Mouse (Mus musculus) midbrain, embryonic 12.5 days (tissue): ENCODE measurements around the gene Zfp575. TPM values are rescaled to one million over a fixed set of nuclear protein-coding genes. Genes with fewer than 3 reads are reported as not detected.

Experiments
- ATAC-seq: fragments of 200-750 bp; cut with Nextera tagmentation; 2 replicates; pipeline ENCODE4 v1.8.0; 2017; ENCODE audit warnings: low read depth, moderate TSS enrichment, moderate library complexity; ENCODE audit not compliant: low FRiP score
- H3K27ac ChIP-seq: fragments of 300-500 bp; sonication (generic); replicated peaks from 2 replicates; pipeline ENCODE4 v1.5.1; 2016; ENCODE audit warnings: mild to moderate bottlenecking
- H3K27me3 ChIP-seq: fragments of 300-500 bp; sonication (generic); 2 replicates; pipeline ENCODE4 v1.6.1; 2016; ENCODE audit warnings: mild to moderate bottlenecking
- H3K36me3 ChIP-seq: fragments of 300-500 bp; sonication (generic); 2 replicates; pipeline ENCODE4 v1.6.1; 2016
- H3K4me1 ChIP-seq: fragments of 300-500 bp; sonication (generic); 2 replicates; pipeline ENCODE4 v1.6.1; 2016
- H3K4me2 ChIP-seq: fragments of 300-500 bp; sonication (generic); replicated peaks from 2 replicates; pipeline ENCODE4 v1.6.1; 2016; ENCODE audit warnings: mild to moderate bottlenecking, moderate library complexity
- H3K4me3 ChIP-seq: fragments of 300-500 bp; sonication (generic); 2 replicates; pipeline ENCODE4 v1.5.1; 2016; ENCODE audit warnings: mild to moderate bottlenecking
- H3K9ac ChIP-seq: fragments of 300-500 bp; sonication (generic); replicated peaks from 2 replicates; pipeline ENCODE4 v1.6.1; 2016; ENCODE audit warnings: mild to moderate bottlenecking, moderate library complexity
- H3K9me3 ChIP-seq: fragments of 300-500 bp; sonication (generic); 2 replicates; pipeline ENCODE4 v1.6.1; 2016; ENCODE audit warnings: mild to moderate bottlenecking
- WGBS: fragments of 180-500 bp; shearing (Covaris S2); methylation state at CpG from one replicate; pipeline ENCODE4 v1.1.7; 2016; 5-methylcytosine and 5-hydroxymethylcytosine counted together
- polyA plus RNA-seq: library from polyadenylated mRNA; unstranded; fragments of >200 nt; fragmentation: Nextera tagmentation; extraction: Ambion mirVana; gene quantifications from 2 replicates; pipeline ENCODE4 v1.2.1, GENCODE M21; 2016

Zfp575 gene
- polyA plus RNA-seq, 1 experiment from 2014 or later: 3.7 TPM

DNA sequence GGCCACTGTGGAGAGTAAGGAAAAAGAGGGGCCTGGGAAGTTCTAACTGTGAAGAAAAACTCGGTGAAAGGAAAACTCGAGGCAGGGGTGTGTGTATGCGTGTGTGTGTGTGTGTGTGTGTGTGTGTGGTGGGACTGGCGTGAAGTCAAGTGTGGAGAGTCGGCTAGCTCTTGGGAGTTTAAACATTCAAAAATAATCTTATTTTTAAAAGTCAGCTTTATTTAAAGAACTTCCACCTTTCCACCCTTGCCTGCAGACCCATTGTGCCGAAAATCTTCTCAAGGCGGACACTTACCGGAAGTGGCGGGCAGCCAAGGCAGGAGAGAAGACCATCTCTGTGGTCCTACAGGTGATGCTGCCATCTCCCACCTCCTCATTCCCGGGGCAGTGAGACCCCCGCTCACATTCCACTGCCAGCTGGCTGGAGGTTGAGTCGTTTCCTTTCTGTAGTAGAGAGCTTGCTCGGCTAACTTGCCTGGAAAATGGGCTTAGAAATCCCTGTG is 39.9 kb downstream of the Zfp575 start:
- 29% methylated on average over 13 of the region's 13 CpGs for WGBS
- peak overlapping the region; percentile 73 for H3K4me2 ChIP-seq
- peak overlapping the region; percentile 36; the same call in 1 of the 2 replicates for H3K27ac ChIP-seq
- H3K9ac ChIP-seq: peak overlapping the region; percentile 79
- ATAC-seq: no peak
- H3K9me3 ChIP-seq: no peaks in the 10 kb centered on the region
- peaks cover 17% of the 10 kb centered on the region for H3K4me1 ChIP-seq
- H3K27me3 ChIP-seq: no peaks in the 10 kb centered on the region
- peaks cover 34% of the 10 kb centered on the region for H3K36me3 ChIP-seq
- H3K4me3 ChIP-seq: peak overlapping the region; percentile 67

DNA sequence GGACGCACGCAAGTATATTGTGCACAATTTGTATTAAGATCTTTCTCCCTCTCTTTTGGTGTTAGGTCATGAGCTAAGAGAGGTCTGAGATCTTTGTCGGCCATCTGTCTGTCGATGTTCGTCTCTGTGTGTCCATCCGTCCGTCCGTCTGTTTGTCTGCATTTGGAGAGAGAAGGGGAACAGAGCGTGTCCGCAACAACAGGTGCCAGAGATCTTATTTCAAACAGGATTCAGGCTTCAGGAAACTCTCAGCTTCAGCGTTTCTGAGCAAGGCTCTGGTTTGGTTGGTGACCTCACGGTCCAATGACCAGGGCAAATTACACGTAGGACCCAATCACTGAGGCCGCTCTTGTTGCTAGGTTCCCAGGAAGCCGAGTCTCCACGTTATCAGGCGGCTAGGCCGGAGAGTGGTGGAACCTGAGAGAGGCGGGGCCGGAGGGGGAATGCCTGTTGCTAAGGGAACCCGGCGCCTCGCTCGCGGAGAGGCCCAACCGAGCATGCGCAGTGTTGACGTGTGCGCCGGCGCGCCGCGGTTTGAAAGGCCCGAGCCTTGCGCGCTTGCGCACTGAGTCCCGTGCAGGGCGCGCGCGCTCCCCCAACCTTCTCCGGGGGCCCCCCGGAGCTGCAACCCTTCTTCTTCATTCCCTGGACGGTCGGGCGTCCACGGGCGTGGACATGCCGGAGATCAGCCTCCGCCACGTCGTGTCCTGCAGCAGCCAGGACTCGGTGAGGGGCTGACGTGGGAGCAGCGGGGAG is 40.6 kb downstream of the Zfp575 start:
- H3K36me3 ChIP-seq: peaks cover 26% of the 10 kb centered on the region
- peaks cover 17% of the 10 kb centered on the region for H3K4me1 ChIP-seq
- H3K9ac ChIP-seq: peak overlapping the region; percentile 79
- WGBS: under 1% methylated on average over 57 of the region's 57 CpGs
- H3K4me2 ChIP-seq: peak overlapping the region; percentile 73
- peak overlapping the region; percentile 67 for H3K4me3 ChIP-seq
- no peaks in the 10 kb centered on the region for H3K27me3 ChIP-seq
- H3K27ac ChIP-seq: peak overlapping the region; percentile 50
- peak; percentile 97 for ATAC-seq
- H3K9me3 ChIP-seq: no peaks in the 10 kb centered on the region

DNA sequence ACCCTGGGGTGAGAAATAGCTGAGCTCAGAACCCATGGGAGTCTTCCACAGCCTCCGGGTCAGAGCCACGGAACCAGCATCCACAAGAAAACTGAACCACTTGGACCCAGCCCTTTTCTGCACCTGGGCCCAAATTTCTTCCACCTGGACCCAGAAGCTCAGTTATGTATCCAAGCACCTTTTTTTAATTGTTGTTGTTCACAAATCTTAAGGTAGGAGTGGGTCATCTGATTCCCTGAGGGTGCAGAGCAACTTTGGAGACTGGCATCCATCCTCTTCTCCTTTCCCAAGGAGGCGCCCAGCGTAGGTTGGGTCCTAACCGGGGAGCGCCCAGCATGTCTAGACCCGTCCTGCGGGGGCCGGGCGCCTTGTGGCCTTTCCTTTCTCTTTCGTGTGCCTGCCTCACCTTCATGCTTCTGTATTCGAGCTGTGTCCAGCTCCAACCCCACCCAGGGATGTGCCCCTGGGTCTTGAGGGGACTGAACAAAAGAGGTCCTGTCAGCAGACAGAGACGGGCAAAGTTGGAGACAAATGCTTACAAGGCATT is 41.3 kb downstream of the Zfp575 start, which contains the start of the genes Pinlyp and Xrcc1:
TSS of gene Pinlyp (minus strand) at position 51 of the 547 bp plus-strand sequence.
TSS of gene Xrcc1 (plus strand) at position 222 of the 547 bp plus-strand sequence.
- Histone ChIP-seq H3K27me3 (no peaks in the 10 kb centered on the region), H3K27ac (peak within 1 kb of the TSS; percentile 50), H3K4me3 (peak within 1 kb of the TSS; percentile 67), H3K4me1 (peaks cover 17% of the 10 kb centered on the region), H3K9me3 (no peaks in the 10 kb centered on the region), H3K4me2 (peak within 1 kb of the TSS; percentile 73), H3K36me3 (peaks cover 21% of the 10 kb centered on the region), H3K9ac (peak within 1 kb of the TSS; percentile 79)
- 42% methylated on average over 13 of the region's 13 CpGs for WGBS
- 0 out of 2 replicates have a peak, but pooled peaks have one; percentile 0 for ATAC-seq

DNA sequence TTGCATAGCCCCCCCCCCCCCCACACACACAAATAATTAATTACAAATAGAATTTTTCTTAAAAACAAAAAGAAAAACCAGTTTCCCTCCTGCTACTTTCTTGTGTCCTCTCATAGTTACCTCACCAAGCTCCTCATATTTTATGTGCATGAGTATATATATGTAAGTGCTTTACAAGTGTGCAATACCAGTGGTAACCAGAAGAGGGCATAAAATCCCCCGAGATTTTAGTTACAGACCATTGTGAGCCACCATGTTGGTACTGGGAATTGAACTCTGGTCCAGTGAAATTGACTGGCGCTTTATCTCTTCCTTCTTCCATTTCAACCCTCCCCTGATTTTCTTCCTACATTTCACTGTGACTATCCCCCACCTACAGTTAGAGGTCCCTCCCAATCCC is 42.9 kb downstream of the Zfp575 start:
- Histone ChIP-seq H3K27ac (no peak overlapping the region), H3K4me3 (no peak overlapping the region), H3K27me3 (no peaks in the 10 kb centered on the region), H3K36me3 (peaks cover 13% of the 10 kb centered on the region), H3K4me1 (peaks cover 17% of the 10 kb centered on the region), H3K4me2 (no peak overlapping the region), H3K9me3 (no peaks in the 10 kb centered on the region), H3K9ac (no peak overlapping the region)
- 78% methylated on average over 2 of the region's 2 CpGs for WGBS
- no peak for ATAC-seq

DNA sequence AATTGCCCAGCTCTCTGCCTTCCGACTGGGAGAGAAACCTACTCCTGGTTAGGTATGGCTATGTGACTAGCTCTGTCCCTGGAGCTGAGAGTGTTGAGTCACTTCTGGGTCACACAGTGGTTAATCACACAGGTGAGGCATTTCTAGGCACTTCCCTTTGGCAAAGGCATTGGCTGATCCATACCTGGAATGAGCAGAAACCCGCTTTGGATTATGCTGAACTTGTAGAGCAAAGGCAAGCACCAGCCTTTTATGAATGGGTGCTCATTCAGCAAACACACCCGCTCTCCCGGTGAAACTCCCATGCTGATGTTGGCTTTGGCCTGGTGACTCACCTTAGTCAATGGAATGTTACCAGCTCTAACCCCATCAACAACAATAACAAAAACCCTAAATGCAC is 47.8 kb downstream of the Zfp575 start:
- H3K36me3 ChIP-seq: peaks cover 20% of the 10 kb centered on the region
- H3K4me1 ChIP-seq: 0 out of 2 replicates have a peak, but pooled peaks cover 3% of the 10 kb centered on the region
- no peak overlapping the region for H3K4me2 ChIP-seq
- no peaks in the 10 kb centered on the region for H3K9me3 ChIP-seq
- ATAC-seq: no peak
- H3K9ac ChIP-seq: no peak overlapping the region
- no peak overlapping the region for H3K27ac ChIP-seq
- WGBS: 88% methylated on average over 4 of the region's 4 CpGs
- no peaks in the 10 kb centered on the region for H3K27me3 ChIP-seq
- H3K4me3 ChIP-seq: no peak overlapping the region

DNA sequence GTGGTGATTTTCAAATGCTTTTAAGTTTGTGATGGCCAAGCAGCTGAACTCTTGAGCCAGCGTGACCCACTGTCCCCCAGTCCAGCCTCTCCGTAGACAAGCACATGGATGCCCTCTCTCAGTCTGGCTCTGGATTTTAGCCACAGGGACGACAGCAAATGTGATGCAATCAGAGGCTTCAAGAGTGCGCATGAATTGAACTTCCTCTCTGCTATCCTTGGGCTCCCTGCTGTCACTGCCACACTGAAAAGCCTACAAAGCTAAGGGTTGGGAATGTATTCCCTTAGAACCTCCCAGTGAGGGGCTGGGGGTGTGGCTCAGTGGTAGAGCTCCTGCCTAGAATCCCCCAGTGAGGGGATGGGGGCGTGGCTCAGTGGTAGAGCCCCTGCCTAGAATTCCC is 48.7 kb downstream of the Zfp575 start:
- no peak for ATAC-seq
- Histone ChIP-seq H3K36me3 (peaks cover 29% of the 10 kb centered on the region), H3K4me2 (no peak overlapping the region), H3K4me3 (no peak overlapping the region), H3K4me1 (peaks cover 12% of the 10 kb centered on the region), H3K9ac (no peak overlapping the region), H3K9me3 (no peaks in the 10 kb centered on the region), H3K27ac (no peak overlapping the region), H3K27me3 (peaks cover 9% of the 10 kb centered on the region)
- 82% methylated on average over 5 of the region's 5 CpGs for WGBS

DNA sequence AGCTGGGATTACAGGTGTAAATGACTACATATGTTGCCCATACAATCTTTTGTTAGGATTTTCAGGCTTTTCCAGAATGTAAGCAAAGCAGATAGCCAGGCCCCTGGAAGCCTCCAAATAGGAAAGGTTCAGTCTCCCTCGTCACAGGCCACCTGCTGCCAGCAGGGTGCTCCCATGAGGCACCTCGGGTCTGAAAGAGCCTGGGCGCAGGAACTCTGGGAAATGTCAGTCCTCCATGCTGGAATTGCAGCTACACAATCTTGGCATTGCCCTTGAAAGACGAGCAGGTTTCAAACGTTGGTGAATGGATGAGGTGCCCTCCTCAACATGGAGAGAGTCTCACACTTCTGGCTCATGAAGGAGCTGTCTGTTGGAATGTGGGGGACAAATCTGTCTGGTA is 49.3 kb downstream of the Zfp575 start:
- H3K27ac ChIP-seq: no peak overlapping the region
- 52% methylated on average over 5 of the region's 5 CpGs for WGBS
- no peak for ATAC-seq

DNA sequence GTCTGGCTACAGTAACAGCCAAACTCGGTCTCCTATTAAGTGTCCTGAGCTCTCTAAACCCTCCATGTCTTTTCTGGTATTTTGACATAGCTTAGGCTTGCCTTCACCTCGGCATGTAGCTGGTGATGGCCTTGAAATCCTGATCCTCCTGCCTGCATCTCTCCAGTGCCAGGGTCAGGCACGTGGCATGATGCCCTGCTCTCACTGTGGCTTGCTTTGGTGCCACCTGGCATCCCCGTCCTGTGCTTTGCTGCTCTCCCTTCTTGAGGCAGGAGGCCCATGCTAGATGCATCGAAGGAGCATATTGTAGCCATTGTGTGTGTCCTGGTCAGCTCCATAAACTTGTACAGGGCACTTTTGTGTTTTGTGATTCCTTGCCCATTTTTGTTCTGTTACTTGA is 49.9 kb downstream of the Zfp575 start:
- peaks cover 21% of the 10 kb centered on the region for H3K4me1 ChIP-seq
- peaks cover 18% of the 10 kb centered on the region for H3K27me3 ChIP-seq
- H3K9me3 ChIP-seq: no peaks in the 10 kb centered on the region
- H3K4me3 ChIP-seq: no peak overlapping the region
- H3K4me2 ChIP-seq: no peak overlapping the region
- H3K36me3 ChIP-seq: peaks cover 37% of the 10 kb centered on the region
- no peak for ATAC-seq
- H3K27ac ChIP-seq: no peak overlapping the region
- 77% methylated on average over 5 of the region's 5 CpGs for WGBS
- H3K9ac ChIP-seq: no peak overlapping the region

More for the DNA sequence above, 49.3 kb downstream of the Zfp575 start:
- H3K4me3 ChIP-seq: no peak overlapping the region
- H3K4me1 ChIP-seq: peaks cover 18% of the 10 kb centered on the region
- H3K27me3 ChIP-seq: peaks cover 14% of the 10 kb centered on the region
- H3K36me3 ChIP-seq: peaks cover 34% of the 10 kb centered on the region
- H3K9ac ChIP-seq: no peak overlapping the region
- H3K4me2 ChIP-seq: no peak overlapping the region
- H3K9me3 ChIP-seq: no peaks in the 10 kb centered on the region

DNA sequence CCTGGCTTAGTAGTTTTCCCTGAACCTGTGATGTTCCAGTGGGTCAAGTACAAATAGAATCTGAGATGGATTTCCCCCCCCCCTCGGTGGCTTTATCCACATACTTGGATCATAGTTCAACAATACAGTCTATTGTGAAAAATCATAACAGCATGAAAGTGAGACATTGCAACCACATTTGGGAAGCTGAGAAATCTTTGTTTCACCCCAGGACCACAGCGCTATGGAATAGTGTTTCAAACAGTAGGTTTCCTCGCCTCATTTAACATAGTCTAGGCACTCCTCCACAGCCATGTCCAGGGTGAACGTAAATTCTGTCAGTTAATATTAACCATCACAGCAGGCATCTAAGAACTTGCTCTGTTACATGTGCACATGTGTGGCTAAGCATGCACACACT is 50.4 kb downstream of the Zfp575 start:
- no peaks in the 10 kb centered on the region for H3K9me3 ChIP-seq
- 81% methylated on average over 4 of the region's 4 CpGs for WGBS
- no peak overlapping the region for H3K4me3 ChIP-seq
- peaks cover 22% of the 10 kb centered on the region for H3K27me3 ChIP-seq
- H3K27ac ChIP-seq: no peak overlapping the region
- no peak for ATAC-seq
- H3K36me3 ChIP-seq: peaks cover 37% of the 10 kb centered on the region
- H3K9ac ChIP-seq: no peak overlapping the region
- peaks cover 26% of the 10 kb centered on the region for H3K4me1 ChIP-seq
- H3K4me2 ChIP-seq: no peak overlapping the region

DNA sequence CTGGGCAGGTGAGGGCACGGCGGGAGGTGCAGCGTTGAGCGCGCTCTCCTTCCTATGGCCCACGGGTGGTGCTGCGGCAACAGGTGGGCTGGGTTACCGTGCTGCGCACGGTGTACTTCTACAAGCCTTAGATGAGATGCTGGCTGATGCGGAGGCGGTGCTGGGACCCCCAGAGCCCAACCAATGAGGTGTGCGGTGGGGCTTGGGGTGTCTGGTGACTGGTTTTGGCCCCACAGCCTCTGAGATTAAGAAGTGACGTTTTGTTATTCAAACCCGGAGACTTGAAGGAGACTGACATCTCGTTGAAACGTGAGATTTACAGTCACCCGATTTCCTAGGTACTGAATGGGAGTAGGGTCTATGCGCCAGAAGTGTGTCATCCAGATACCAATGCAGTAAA is 53.1 kb downstream of the Zfp575 start:
- H3K27ac ChIP-seq: no peak overlapping the region
- H3K9me3 ChIP-seq: no peaks in the 10 kb centered on the region
- peaks cover 25% of the 10 kb centered on the region for H3K27me3 ChIP-seq
- peaks cover 37% of the 10 kb centered on the region for H3K36me3 ChIP-seq
- peak overlapping the region; percentile 34 for H3K4me2 ChIP-seq
- ATAC-seq: no peak
- WGBS: 22% methylated on average over 19 of the region's 19 CpGs
- H3K4me3 ChIP-seq: peak overlapping the region; percentile 22
- H3K4me1 ChIP-seq: peaks cover 41% of the 10 kb centered on the region
- 0 out of 2 replicates have a peak overlapping the region, but pooled peaks have one; percentile 39 for H3K9ac ChIP-seq
